Mouse (Mus musculus): ENCODE data around the gene Cav3. TPM values are rescaled to one million over a fixed set of nuclear protein-coding genes. Genes with fewer than 3 reads are reported as not detected.

Cav3 gene
- 1.1 and 1.4 TPM in 2 replicates for polyA plus RNA-seq (2015; fragmentation: Nextera tagmentation; extraction: Ambion mirVana)

DNA sequence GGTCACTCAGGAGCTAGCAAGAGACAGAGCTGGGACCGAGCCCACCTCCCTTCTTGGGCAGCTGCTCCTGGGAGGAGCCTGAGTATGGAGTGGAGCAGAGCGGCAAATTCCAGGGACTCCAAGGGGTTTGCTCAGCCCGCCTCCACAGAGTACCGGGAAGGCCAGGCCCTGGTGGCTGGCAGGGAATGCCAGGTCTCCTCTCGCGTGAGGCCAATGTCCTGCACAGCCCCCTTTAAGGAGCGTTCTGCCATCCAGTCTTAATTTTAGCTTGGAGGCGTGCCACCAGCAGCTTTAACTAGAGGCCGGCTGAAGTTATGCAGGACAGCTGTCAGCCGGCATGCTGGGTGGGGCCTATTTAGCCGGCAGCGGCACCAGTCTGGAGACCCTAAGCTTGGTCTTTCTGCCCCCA, at the start of gene Cav3:
Cav3 (plus strand) TSS at position 165 of the 409 bp plus-strand sequence.

DNA sequence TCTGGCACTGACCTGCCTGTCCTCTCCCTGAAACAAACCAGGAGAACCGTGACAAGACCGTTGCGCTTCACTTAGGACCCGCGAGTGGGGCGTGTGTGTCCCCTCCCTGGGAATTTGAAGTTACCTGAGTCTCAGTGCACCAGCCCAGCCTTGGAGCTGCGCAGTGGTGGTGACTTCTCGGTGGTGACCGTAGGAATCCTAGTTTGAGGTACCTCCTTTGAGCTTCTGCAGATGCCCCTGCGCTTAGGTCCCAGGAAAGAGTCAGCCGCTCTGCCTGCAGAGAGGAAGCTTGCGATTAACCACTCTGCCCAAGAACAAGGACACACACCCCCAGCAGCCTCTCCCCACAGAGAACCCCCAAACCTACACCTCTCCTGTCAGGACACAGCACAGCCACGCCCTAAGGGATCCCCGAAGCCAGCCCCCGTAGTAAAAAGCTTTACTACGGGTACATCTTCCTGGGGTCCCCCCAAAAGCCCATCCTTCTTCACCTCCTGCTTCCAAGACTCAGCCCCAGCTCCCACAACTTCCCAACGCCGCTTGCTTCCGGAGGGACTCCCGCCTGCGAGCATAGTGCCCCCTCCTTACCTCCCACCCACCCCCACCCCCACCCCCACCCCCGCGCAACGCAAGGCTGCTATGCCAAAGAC, 30.7 kb downstream of the Cav3 start, which contains the start of gene Oxtr:
Oxtr (minus strand) TSS at position 34 of the 650 bp plus-strand sequence.

Other genes with a start within 250 kb of the Cav3 start
- gene Lmcd1, start 185.7 kb upstream of the Cav3 start, polyA plus RNA-seq (2015; fragmentation: Nextera tagmentation; extraction: Ambion mirVana) = 8.0 and 12.3 TPM in 2 replicates
- 2.2 and 3.8 TPM in 2 replicates for gene Ssu2, start 71.5 kb upstream of the Cav3 start, polyA plus RNA-seq (2015; fragmentation: Nextera tagmentation; extraction: Ambion mirVana)
- gene Oxtr, start 30.4 kb downstream of the Cav3 start, polyA plus RNA-seq (2015; fragmentation: Nextera tagmentation; extraction: Ambion mirVana) = 5.9 and 16.7 TPM in 2 replicates
- 13.0 and 19.6 TPM in 2 replicates for gene Rad18, start 237.2 kb downstream of the Cav3 start, polyA plus RNA-seq (2015; fragmentation: Nextera tagmentation; extraction: Ambion mirVana)

Data from adrenal gland, postnatal 0 days (tissue).